Mouse (Mus musculus): ENCODE results near the gene Serac1.

The Serac1 gene

GRCm38 (mm10) chr17:6066021-6066420, 13.5 kb downstream of the Serac1 start:
- ATAC-seq (ENCODE audit: low TSS enrichment): no peak

- no peak for ATAC-seq (ENCODE audit: low TSS enrichment)
Measured at GRCm38 (mm10) chr17:6063532-6063931, 16.0 kb downstream of the Serac1 start.

- no peak for ATAC-seq (ENCODE audit: low TSS enrichment)
Measured at GRCm38 (mm10) chr17:6062793-6063192, 16.7 kb downstream of the Serac1 start.

GRCm38 (mm10) chr17:6054934-6055355, 24.6 kb downstream of the Serac1 start:
- ATAC-seq (ENCODE audit: low TSS enrichment): peak; percentile 76; the same call in 1 of the 2 replicates

GRCm38 (mm10) chr17:6052801-6053200, 26.7 kb downstream of the Serac1 start:
- no peak for ATAC-seq (ENCODE audit: low TSS enrichment)

GRCm38 (mm10) chr17:6037507-6037906, 42.0 kb downstream of the Serac1 start:
- no peak for ATAC-seq (ENCODE audit: low TSS enrichment)

- ATAC-seq (ENCODE audit: low TSS enrichment): no peak
Measured at GRCm38 (mm10) chr17:6036872-6037271, 42.7 kb downstream of the Serac1 start.

GRCm38 (mm10) chr17:6036458-6036857, 43.1 kb downstream of the Serac1 start:
- no peak for ATAC-seq (ENCODE audit: low TSS enrichment)

GRCm38 (mm10) chr17:6035661-6036060, 43.9 kb downstream of the Serac1 start:
- no peak for ATAC-seq (ENCODE audit: low TSS enrichment)

- no peak for ATAC-seq (ENCODE audit: low TSS enrichment)
Measured at GRCm38 (mm10) chr17:6025831-6026230, 53.7 kb downstream of the Serac1 start.

GRCm38 (mm10) chr17:6021374-6021789, 58.2 kb downstream of the Serac1 start:
- ATAC-seq (ENCODE audit: low TSS enrichment): peak; percentile 48; the same call in 1 of the 2 replicates

GRCm38 (mm10) chr17:6020636-6021035, 58.9 kb downstream of the Serac1 start:
- no peak for ATAC-seq (ENCODE audit: low TSS enrichment)

GRCm38 (mm10) chr17:6019776-6020175, 59.8 kb downstream of the Serac1 start:
- ATAC-seq (ENCODE audit: low TSS enrichment): 0 out of 2 replicates have a peak, but pooled peaks have one; percentile 25

- ATAC-seq (ENCODE audit: low TSS enrichment): no peak
Measured at GRCm38 (mm10) chr17:6018348-6018747, 61.2 kb downstream of the Serac1 start.

GRCm38 (mm10) chr17:6017268-6017667, 62.3 kb downstream of the Serac1 start:
- no peak for ATAC-seq (ENCODE audit: low TSS enrichment)

GRCm38 (mm10) chr17:6016213-6016780, 63.2 kb downstream of the Serac1 start:
- 0 out of 2 replicates have a peak, but pooled peaks have one; percentile 38 for ATAC-seq (ENCODE audit: low TSS enrichment)

GRCm38 (mm10) chr17:6014985-6015384, 64.6 kb downstream of the Serac1 start:
- no peak for ATAC-seq (ENCODE audit: low TSS enrichment)

GRCm38 (mm10) chr17:6013079-6013478, 66.5 kb downstream of the Serac1 start:
- ATAC-seq (ENCODE audit: low TSS enrichment): no peak

GRCm38 (mm10) chr17:6009606-6010005, 69.9 kb downstream of the Serac1 start:
- ATAC-seq (ENCODE audit: low TSS enrichment): no peak

- ATAC-seq (ENCODE audit: low TSS enrichment): no peak
Measured at GRCm38 (mm10) chr17:6008590-6008989, 71.0 kb downstream of the Serac1 start.

GRCm38 (mm10) chr17:6007902-6008301, 71.6 kb downstream of the Serac1 start:
- no peak for ATAC-seq (ENCODE audit: low TSS enrichment)

- no peak for ATAC-seq (ENCODE audit: low TSS enrichment)
Measured at GRCm38 (mm10) chr17:6007101-6007780, 72.3 kb downstream of the Serac1 start.

Measured in frontal cortex, adult (tissue).